Mouse (Mus musculus) liver, adult 2 months (tissue): Measurements from ENCODE around the gene Irf7.

ENCODE experiments used
- CTCF ChIP-seq: fragments of 200-500 bp; IDR thresholded peaks from 2 replicates; pipeline ENCODE4 v1.5.1; 2011; ENCODE audit warnings: low read depth, low read length, control low read depth
- POLR2A ChIP-seq: fragments of 200-500 bp; IDR thresholded peaks from 2 replicates; pipeline ENCODE4 v1.6.1; 2011; ENCODE audit warnings: low read length, control low read depth; ENCODE audit not compliant: insufficient read depth; ENCODE audit errors: extremely low read depth

DNA sequence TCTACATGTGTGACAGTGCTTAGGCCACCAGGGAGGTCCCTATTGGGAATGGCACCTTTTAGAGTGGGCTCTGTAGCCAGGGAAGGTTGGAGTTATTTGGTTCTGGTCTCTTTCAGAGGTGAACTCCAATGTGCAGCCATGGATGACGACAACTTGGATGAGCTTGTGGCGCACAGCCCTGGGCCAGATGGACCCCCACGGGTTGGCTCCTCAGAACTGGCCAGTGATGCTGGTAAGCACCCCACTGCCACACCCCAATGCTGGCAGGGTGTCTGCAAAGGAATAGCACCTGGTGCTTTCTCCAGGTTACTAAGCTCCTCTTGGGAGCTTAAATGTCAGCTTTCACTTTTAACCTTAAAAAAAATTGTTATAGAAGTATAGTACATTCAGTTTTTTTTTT is 35.2 kb downstream of the Irf7 start:
- TF ChIP-seq CTCF (no peak), POLR2A (no peak)
